In genomic region chr14:101537906-101538305, GRCm38 (mm10) we compare ENCODE assay signal across 13 mouse cellular contexts.
A peak's percentile ranks its signal among the peaks of the same experiment; 100 is the strongest.
DNase-seq lines count a peak whose midpoint lies in the region; ATAC-seq and TF ChIP-seq lines count a peak whose summit lies in the region.
"Had no signal": no experiment of that assay in that cellular context is flagged by ENCODE, and none has a peak within 500 bp of the region (broad histone marks: within the 10 kb centered on the region; RNA-seq: fewer than 3 reads in every experiment).

No protein-coding gene starts in this region.

- peak; percentile 53 for ATAC-seq in intestine, embryonic 15.5 days
- ATAC-seq in intestine, postnatal 0 days = no peak
- ATAC-seq in liver, postnatal 0 days = no peak

- no peak overlapping the region for H3K4me2 ChIP-seq in intestine, embryonic 15.5 days (replicated peaks)
- no peak overlapping the region for H3K4me2 ChIP-seq in intestine, postnatal 0 days (replicated peaks; ENCODE audit: low read depth)
- H3K4me2 ChIP-seq in liver, postnatal 0 days (ENCODE audit: low read depth, low read length) = no peak overlapping the region
- H3K4me2 ChIP-seq: embryonic facial prominence, embryonic 13.5 days had no signal

- no peak overlapping the region for H3K4me3 ChIP-seq in intestine, embryonic 15.5 days (replicated peaks)
- no peak overlapping the region for H3K4me3 ChIP-seq in intestine, postnatal 0 days (ENCODE audit: low read depth, low read length)
- no peak overlapping the region for H3K4me3 ChIP-seq in liver, postnatal 0 days (ENCODE audit: low read depth, low read length)
- H3K4me3 ChIP-seq: embryonic facial prominence, embryonic 13.5 days had no signal

- TF ChIP-seq EP300 in liver, postnatal 0 days (IDR thresholded peaks at IDR 0.05; ENCODE audit: low read depth) = no peak

- 32% methylated on average over 2 of the region's 2 CpGs for WGBS in intestine, embryonic 15.5 days
- 42% methylated on average over 2 of the region's 2 CpGs for WGBS in intestine, postnatal 0 days
- 62% methylated on average over 2 of the region's 2 CpGs for WGBS in liver, postnatal 0 days (ENCODE audit: insufficient replicate concordance)

- H3K27ac ChIP-seq in intestine, embryonic 15.5 days = no peak overlapping the region
- no peak overlapping the region for H3K27ac ChIP-seq in intestine, postnatal 0 days (ENCODE audit: low read depth, low read length)
- H3K27ac ChIP-seq in liver, postnatal 0 days (ENCODE audit: low read depth) = no peak overlapping the region
- H3K27ac ChIP-seq: embryonic facial prominence, embryonic 13.5 days had no signal

- no peak for TF ChIP-seq CTCF in intestine, postnatal 0 days (IDR thresholded peaks at IDR 0.05; ENCODE audit: low read depth)
- no peak for TF ChIP-seq CTCF in brain, embryonic 14.5 days (IDR thresholded peaks at IDR 0.05; ENCODE audit: borderline replicate concordance, extremely low read depth, insufficient read depth, insufficient read length)
- no peak for TF ChIP-seq CTCF in liver, postnatal 0 days (IDR thresholded peaks at IDR 0.05; ENCODE audit: low read depth)

- H3K27me3 ChIP-seq in intestine, embryonic 15.5 days (replicated peaks) = no peaks in the 10 kb centered on the region
- no peaks in the 10 kb centered on the region for H3K27me3 ChIP-seq in intestine, postnatal 0 days (replicated peaks; ENCODE audit: control insufficient read depth, insufficient read depth, low read length)
- H3K27me3 ChIP-seq in liver, postnatal 0 days (ENCODE audit: insufficient read depth, low read length) = no peaks in the 10 kb centered on the region
- H3K27me3 ChIP-seq: embryonic facial prominence, embryonic 13.5 days had no signal

- DNase-seq in brain, embryonic 14.5 days (ENCODE audit: low read depth) = peak; percentile 62
- DNase-seq in cerebellum, postnatal 10 days = peak; percentile 71 to 83
- peak; percentile 12 for DNase-seq in kidney, adult 9 months
- no peak for DNase-seq in adrenal gland, postnatal 14 days
- no peak for DNase-seq in liver, postnatal 0 days
- no peak for DNase-seq in adrenal gland, postnatal 4 days (ENCODE audit: low spot score in 2 of 2)
- DNase-seq: adrenal gland, postnatal 25 days; lung, postnatal 14 days; spleen, adult 18-20 months had no signal

- no peaks in the 10 kb centered on the region for H3K36me3 ChIP-seq in intestine, embryonic 15.5 days
- H3K36me3 ChIP-seq in intestine, postnatal 0 days (ENCODE audit: control insufficient read depth, insufficient read depth) = no peaks in the 10 kb centered on the region
- no peaks in the 10 kb centered on the region for H3K36me3 ChIP-seq in liver, postnatal 0 days (replicated peaks; ENCODE audit: insufficient read depth, low read length)
- H3K36me3 ChIP-seq: embryonic facial prominence, embryonic 13.5 days; G1E had no signal

- no peak for TF ChIP-seq POLR2A in brain, embryonic 14.5 days (IDR thresholded peaks at IDR 0.05; ENCODE audit: borderline replicate concordance, extremely low read depth, insufficient read depth, insufficient read length, poor library complexity, severe bottlenecking)

- H3K9ac ChIP-seq in intestine, embryonic 15.5 days = no peak overlapping the region
- H3K9ac ChIP-seq in intestine, postnatal 0 days (ENCODE audit: low read depth, low read length) = no peak overlapping the region
- no peak overlapping the region for H3K9ac ChIP-seq in liver, postnatal 0 days (replicated peaks)
- H3K9ac ChIP-seq: embryonic facial prominence, embryonic 13.5 days had no signal

- H3K4me1 ChIP-seq in intestine, embryonic 15.5 days (replicated peaks) = no peaks in the 10 kb centered on the region
- H3K4me1 ChIP-seq in intestine, postnatal 0 days (replicated peaks; ENCODE audit: control insufficient read depth, insufficient read depth, low read length) = no peaks in the 10 kb centered on the region
- H3K4me1 ChIP-seq in liver, postnatal 0 days (ENCODE audit: insufficient read depth) = no peaks in the 10 kb centered on the region
- H3K4me1 ChIP-seq: embryonic facial prominence, embryonic 13.5 days had no signal

- no peaks in the 10 kb centered on the region for H3K9me3 ChIP-seq in intestine, embryonic 15.5 days
- no peaks in the 10 kb centered on the region for H3K9me3 ChIP-seq in intestine, postnatal 0 days (ENCODE audit: control insufficient read depth)
- H3K9me3 ChIP-seq in liver, postnatal 0 days (ENCODE audit: low read length) = no peaks in the 10 kb centered on the region
- H3K9me3 ChIP-seq: embryonic facial prominence, embryonic 13.5 days had no signal

Comparison
In these comparisons a context has a peak if more than half of its experiments do, and no peak if none do; other contexts are left out.
1. DNase-seq: peak in brain, embryonic 14.5 days (single experiment), cerebellum, postnatal 10 days (2 of 2) and kidney, adult 9 months (single experiment); none in adrenal gland, postnatal 14 days (single experiment), liver, postnatal 0 days (single experiment) and adrenal gland, postnatal 4 days (0 of 2).